Mouse (Mus musculus) olfactory bulb, adult 2 months (tissue): ENCODE measurements at regions not wholly inside any gene's neighbourhood (a gene's known extent, or its start where the extent isn't known, plus 50 kb on each side); places are given as distances from the start of the nearest gene placed in this dataset.

Experiments used
- CTCF ChIP-seq: fragments of 200-500 bp; IDR thresholded peaks from 2 replicates; pipeline ENCODE4 v1.5.1; 2012; ENCODE audit warnings: low read depth, mild to moderate bottlenecking, low read length, moderate library complexity; ENCODE audit not compliant: insufficient read depth
- POLR2A ChIP-seq: fragments of 200-500 bp; IDR thresholded peaks from 2 replicates; pipeline ENCODE4 v1.6.1; 2012; ENCODE audit warnings: mild to moderate bottlenecking, low read depth, low read length, moderate library complexity; ENCODE audit not compliant: insufficient read depth

DNA sequence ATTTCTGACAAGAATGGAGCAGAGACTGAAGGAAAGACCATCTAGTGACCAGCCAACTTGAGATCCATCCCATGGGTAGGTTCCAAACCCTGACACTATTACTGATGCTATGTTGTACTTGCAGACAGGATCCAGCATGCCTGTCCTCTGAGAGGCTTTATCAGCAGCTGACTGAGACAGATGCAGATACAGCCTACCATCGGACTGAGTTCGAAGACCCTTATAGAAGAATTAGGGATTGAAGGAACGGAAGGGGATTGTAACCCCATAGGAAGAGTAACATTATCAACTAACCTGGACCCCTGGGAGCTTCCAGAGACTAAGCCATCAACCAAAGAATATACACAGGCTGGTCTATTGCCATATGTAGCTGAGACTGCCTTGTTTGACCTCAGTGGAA lies 183.1 kb upstream of the Adcy2 start:
- TF ChIP-seq CTCF (no peak), POLR2A (no peak)
